Mouse (Mus musculus): ENCODE measurements around the gene U2af1.
"Not testable (repeated sequence)": the region's sequence is repeated elsewhere in the genome, so short reads cannot be mapped to it uniquely, and the experiment has no call there.

U2af1 gene

DNA sequence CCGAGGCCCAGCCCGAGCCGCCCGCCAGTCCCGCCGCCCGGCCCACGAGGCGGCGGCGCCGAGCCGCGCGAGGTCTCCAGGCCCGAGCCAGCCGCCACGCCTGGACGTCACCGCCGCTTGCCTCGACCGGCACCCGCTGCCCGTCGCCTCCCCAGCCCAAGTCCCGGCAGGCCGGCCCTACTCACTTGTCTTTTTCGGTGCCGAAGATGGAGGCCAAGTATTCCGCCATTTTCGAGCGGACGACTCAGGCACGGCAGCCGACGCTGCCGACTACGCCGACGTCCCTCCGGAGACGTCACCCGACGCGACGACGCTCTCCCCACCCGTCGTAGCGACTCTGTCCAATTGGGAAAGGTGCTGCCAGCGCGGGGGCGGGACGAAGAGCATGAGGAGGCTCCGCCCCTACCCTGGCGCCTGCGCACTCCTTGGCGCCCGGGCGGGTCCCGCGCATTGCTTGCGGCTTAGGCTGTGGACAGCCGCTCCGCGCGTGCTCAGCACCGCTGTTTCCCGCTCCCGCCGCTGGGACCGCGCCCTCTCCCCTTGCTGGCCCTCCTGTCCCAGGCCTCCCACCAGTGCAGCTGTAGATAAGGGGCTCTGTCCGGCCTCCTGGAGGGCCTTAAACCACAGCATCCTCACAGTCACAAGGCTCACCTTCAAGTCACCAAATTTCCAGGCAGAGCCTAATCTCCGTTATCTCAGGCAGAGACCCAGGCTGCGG lies at the start of gene U2af1:
U2af1 (minus strand) TSS at position 425 of the 718 bp plus-strand sequence.
- peak; percentile 90 for DNase-seq (ENCODE audit: low read depth)

- peak; percentile 67 for DNase-seq (ENCODE audit: low read depth)
Observed at GRCm38 (mm10) chr17:31705271-31706020, 46.8 kb upstream of the U2af1 start.

- DNase-seq (ENCODE audit: low read depth), result no peak
Observed at GRCm38 (mm10) chr17:31703276-31703980, 44.7 kb upstream of the U2af1 start.

DNA sequence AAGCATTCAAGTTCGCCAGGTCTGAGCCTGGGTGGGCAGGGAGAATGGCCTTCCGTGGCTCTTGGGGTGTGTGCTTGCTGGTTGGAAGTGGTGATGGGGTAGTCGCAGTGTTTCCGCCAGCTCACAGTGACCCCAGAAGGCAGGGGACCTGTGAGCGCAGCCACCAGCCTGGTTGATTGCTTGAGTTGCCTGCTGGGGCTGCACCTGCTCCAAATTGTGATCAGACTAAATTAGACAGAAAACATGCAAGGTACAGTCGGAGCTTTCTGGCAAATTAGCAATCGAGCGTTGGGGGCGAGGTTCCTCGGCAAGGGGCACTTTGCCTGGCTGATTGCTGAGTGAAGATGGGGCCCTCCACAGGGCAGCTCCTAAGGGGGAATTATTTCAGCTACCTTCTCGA lies 39.7 kb upstream of the U2af1 start:
- DNase-seq (ENCODE audit: low read depth), result no peak

DNA sequence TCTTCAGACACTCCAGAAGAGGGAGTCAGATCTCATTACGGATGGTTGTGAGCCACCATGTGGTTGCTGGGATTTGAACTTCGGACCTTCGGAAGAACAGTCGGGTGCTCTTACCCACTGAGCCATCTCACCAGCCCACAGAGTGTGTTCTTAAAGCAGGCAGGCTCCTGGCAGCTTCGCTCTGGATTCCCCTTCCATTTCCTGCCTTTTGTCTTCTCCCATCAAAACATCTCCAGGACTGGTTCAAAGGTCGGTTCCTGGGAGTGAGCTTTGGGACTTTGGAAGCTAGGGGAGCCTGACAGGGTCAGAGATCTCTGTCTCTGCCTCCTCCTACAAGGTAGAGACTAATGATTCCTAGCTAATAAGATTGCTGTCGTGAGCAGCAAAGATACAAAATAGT lies 36.7 kb upstream of the U2af1 start:
- DNase-seq (ENCODE audit: low read depth), result not testable (repeated sequence)

GRCm38 (mm10) chr17:31694949-31695348 lies 36.3 kb upstream of the U2af1 start:
- no peak for DNase-seq (ENCODE audit: low read depth)

GRCm38 (mm10) chr17:31694023-31694376 lies 35.3 kb upstream of the U2af1 start:
- no peak for DNase-seq (ENCODE audit: low read depth)

GRCm38 (mm10) chr17:31693330-31694022 lies 34.8 kb upstream of the U2af1 start:
- DNase-seq (ENCODE audit: low read depth), result no peak

- no peak for DNase-seq (ENCODE audit: low read depth)
Observed at GRCm38 (mm10) chr17:31692918-31693317, 34.2 kb upstream of the U2af1 start.

DNA sequence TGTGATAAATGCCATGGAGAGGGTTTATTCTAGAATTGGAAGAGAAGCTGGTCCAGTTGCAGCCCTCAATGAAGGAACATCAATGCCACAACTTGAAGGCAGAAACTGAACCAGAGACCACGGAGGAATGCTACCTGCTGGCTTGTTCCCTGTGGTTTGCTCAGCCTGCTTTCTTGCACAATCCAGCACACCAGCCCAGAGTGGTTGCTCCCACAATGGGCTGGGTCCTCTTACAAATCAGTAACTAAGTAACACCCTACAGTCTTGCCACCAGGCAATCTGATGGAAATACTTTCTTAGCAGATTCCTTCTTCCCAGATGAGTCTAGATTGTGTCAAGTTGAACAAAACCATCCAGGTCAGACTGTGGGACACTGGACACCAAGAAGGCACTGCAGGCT lies 30.9 kb upstream of the U2af1 start:
- DNase-seq (ENCODE audit: low read depth), result no peak

DNA sequence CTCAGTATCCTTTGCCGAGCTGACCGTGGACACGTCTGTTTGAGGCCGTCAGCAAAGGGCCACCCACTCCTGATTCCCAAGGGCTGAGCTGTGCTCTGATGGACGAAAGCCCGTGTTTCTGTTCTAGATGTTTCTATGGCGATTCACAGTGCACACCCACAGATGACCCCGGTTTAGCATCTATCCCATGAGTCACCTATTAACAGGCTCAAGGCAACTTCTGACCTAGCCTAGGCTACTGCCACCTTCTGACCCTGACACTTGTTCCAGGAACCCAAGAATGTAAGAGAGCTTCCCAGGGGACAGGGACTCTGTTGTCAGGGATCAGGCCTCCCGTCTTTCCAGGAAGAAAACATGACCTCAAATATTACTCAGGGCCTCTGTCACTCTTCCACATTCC lies 29.4 kb upstream of the U2af1 start:
- DNase-seq (ENCODE audit: low read depth), result peak; percentile 57

DNA sequence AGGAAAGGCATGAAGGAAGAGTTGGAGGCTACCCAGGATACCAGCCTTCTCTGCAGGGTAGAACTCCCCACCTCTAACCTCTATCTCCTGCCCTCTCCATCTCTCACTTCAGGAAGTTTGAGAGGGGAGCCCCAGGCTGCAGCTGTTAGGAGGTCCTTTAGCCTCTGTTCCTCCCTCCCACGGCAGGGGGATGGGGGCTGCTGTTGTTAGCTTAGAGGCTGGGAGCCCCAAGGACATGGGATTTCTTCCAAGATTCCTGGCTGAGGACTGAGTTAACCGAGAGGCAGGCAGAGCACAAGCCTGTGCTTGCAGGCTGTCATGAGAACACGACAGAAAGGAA lies 27.5 kb upstream of the U2af1 start:
- DNase-seq (ENCODE audit: low read depth), result no peak

DNA sequence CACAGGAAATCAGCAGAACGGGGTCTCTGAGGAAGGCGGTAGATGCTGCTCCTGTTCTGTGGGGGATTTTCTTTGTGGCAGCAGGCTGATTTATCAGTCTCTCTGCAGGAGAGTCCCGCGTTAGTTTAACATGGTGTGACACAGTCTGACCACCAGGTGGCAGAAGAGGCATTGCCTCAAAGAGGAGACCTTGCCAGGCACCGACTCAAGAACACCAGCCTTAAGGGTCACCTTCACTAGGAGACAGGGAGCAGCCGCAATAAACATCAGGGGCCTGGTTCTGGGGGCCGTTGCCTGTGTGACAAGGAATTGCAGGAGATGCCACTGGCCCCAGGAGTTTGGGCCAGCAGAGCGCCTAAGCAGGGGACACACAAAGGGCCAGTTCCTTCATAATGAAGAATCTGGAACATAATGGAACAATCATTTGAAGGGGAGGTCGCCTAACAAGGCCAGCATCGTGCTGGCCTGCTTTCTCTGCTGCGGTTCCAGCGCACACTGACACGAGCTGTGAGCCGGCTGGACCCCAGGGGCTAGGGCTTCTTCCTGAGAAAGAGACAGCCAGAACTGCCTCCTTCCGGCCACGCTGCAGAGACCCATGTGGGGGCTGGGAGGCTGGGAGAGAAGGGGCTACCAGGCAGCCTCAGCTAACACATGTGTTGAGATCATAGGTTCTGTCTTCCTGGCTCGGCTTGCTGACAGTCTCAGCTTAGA lies 27.0 kb upstream of the U2af1 start:
- peak; percentile 61 for DNase-seq (ENCODE audit: low read depth)

GRCm38 (mm10) chr17:31680450-31680849 lies 21.8 kb upstream of the U2af1 start:
- no peak for DNase-seq (ENCODE audit: low read depth)

DNA sequence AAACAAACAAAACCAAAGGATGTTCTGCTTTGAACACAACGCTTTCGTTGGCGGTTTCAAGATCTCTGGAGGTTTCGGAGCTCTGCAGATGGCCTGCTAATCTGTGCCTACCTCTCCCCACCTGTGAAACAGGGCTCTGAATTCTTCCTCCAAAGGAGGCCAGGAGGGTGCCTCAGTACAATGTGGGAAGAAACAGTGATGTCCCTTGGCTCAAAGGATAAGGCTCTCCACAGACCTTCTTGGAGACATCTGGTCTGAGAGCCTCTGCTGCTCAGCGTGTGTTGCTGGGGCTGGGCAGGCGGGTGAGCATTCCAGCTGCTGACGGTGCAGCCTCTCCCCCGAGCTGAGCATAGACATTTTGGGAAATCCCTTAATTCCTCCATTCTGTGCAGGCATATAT lies 18.8 kb upstream of the U2af1 start, which contains the start of gene Cryaa:
Cryaa (plus strand) TSS at position 301 of the 400 bp plus-strand sequence.
- DNase-seq (ENCODE audit: low read depth), result no peak

- DNase-seq (ENCODE audit: low read depth), result no peak
Observed at GRCm38 (mm10) chr17:31674426-31674825, 15.7 kb upstream of the U2af1 start.

- no peak for DNase-seq (ENCODE audit: low read depth)
Observed at GRCm38 (mm10) chr17:31672279-31672678, 13.6 kb upstream of the U2af1 start.

DNA sequence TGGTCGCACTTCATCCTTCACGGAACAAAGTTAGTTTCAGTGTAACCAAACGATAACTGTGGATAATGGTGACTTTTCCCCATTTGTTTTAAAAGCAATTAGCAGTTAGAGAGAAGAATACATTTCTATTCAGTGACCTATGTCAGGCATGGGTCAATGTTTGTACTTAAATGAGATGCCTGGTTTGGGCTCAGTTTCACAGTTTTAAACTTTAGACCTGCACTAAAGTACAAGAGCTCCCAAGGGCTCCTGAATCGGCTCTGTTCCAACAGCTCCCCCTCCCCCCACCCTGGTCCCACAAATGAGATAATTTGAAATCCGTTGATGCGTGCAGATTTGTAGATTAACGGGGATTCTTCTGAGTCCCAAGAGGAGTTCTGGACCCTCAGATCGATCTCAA lies 13.0 kb upstream of the U2af1 start:
- no peak for DNase-seq (ENCODE audit: low read depth)

DNA sequence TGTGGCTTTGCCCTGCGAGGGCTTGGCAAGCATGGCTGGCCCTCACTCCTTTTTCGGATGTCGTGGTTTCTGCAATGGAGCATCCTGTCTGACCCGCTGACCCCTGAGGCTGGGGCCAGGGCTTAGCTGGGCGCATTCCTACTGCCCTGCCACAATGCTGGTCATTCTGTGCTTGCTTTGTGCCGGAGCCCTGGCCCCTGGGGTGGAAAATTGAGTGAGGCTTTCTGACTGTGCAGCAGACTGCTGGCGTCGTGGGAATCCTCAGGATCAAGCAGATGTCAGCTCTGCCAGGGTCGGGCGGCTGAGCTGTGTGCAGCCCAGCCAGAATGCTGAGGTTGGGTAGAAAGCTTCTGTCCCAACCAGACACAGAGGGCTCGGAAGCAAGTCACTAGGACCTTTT lies 11.5 kb upstream of the U2af1 start:
- peak; percentile 72 for DNase-seq (ENCODE audit: low read depth)

DNA sequence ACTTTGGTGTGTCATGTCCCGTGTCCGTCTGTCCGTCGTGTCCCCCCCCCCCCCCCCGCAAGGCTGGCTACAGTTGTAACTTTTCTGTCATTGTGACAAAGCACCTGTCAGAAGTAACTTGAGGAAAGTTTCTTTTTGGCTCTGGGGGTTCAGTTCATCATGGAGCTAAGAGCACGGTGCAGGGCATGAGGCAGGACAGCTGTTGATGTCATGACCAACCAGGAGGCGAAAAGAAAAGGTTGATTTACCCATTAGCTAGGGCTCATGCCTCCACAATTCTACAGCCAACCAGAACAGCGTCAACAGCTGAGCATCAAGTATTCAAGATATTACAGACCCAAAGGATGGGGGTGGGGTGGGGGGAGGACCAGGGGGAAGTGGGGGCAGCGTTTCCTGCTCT lies 9.6 kb upstream of the U2af1 start:
- no peak for DNase-seq (ENCODE audit: low read depth)

DNA sequence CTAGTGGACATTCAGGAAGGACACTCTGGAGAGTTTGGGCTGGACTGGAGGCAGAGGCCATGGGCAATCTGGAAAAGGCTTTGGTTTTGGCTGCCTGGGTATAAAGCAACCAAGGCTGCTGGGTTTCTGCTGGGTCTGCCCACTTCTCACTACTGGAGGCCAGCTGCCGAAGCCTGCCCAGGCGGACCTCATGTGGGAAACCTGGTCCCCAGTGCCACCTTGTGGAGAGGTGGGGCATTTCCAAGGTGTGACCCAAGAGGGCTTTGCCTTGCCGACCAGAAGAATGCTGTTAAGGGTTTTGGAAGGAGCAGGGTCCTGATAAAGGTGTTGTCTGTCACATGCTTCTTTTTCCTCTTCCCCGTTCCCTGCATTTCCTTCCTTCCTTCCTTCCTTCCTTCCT lies 6.1 kb upstream of the U2af1 start:
- peak; percentile 51 for DNase-seq (ENCODE audit: low read depth)

GRCm38 (mm10) chr17:31662855-31663254 lies 4.2 kb upstream of the U2af1 start:
- DNase-seq (ENCODE audit: low read depth), result no peak
